Mouse (Mus musculus) heart, postnatal 0 days (tissue): ENCODE data around the gene Ncaph. TPM values are rescaled to one million over a fixed set of nuclear protein-coding genes. Genes with fewer than 3 reads are reported as not detected.
"Not testable (repeated sequence)": the region's sequence is repeated elsewhere in the genome, so short reads cannot be mapped to it uniquely, and the experiment has no call there.

Experiments
- ATAC-seq: fragments of 200-750 bp; cut with Nextera tagmentation; 2 replicates; pipeline ENCODE4 v1.8.0; 2017; ENCODE audit warnings: low read depth, moderate number of reproducible peaks, moderate library complexity; ENCODE audit not compliant: insufficient read depth
- DNase-seq: peaks from one replicate; pipeline ENCODE4 v3.0.0-alpha.2; 2016; ENCODE audit warnings: low spot score
- H3K27ac ChIP-seq: fragments of 300-500 bp; sonication (generic); 2 replicates; pipeline ENCODE4 v1.5.1; 2014; ENCODE audit warnings: low read depth, mild to moderate bottlenecking
- H3K27me3 ChIP-seq: fragments of 300-500 bp; sonication (generic); 2 replicates; pipeline ENCODE4 v1.6.1; 2014; ENCODE audit warnings: low read length, mixed read lengths; ENCODE audit not compliant: control insufficient read depth, insufficient read depth
- H3K36me3 ChIP-seq: fragments of 300-500 bp; sonication (generic); replicated peaks from 2 replicates; pipeline ENCODE4 v1.6.1; 2014; ENCODE audit warnings: low read length, mixed read lengths; ENCODE audit not compliant: control insufficient read depth, insufficient read depth
- H3K4me1 ChIP-seq: fragments of 300-500 bp; sonication (generic); 2 replicates; pipeline ENCODE4 v1.6.1; 2014; ENCODE audit warnings: antibody characterized with exemption; ENCODE audit not compliant: control insufficient read depth, insufficient read depth
- H3K4me2 ChIP-seq: fragments of 300-500 bp; sonication (generic); 2 replicates; pipeline ENCODE4 v1.6.1; 2014; ENCODE audit warnings: low read depth, mild to moderate bottlenecking, low read length, moderate library complexity
- H3K4me3 ChIP-seq: fragments of 300-500 bp; sonication (generic); 2 replicates; pipeline ENCODE4 v1.5.1; 2014; ENCODE audit warnings: low read depth, low read length
- H3K9ac ChIP-seq: fragments of 300-500 bp; sonication (generic); replicated peaks from 2 replicates; pipeline ENCODE4 v1.6.1; 2014; ENCODE audit warnings: low read depth, low read length, mixed read lengths
- H3K9me3 ChIP-seq: fragments of 300-500 bp; sonication (generic); replicated peaks from 2 replicates; pipeline ENCODE4 v1.6.1; 2016; ENCODE audit warnings: low read length; ENCODE audit not compliant: control insufficient read depth
- CTCF ChIP-seq: IDR thresholded peaks from 2 replicates; pipeline ENCODE4 v1.5.1; 2016; ENCODE audit warnings: antibody characterized with exemption, control low read depth, low read depth
- EP300 ChIP-seq: IDR thresholded peaks from 2 replicates; pipeline ENCODE4 v1.6.1; 2016; ENCODE audit warnings: antibody characterized with exemption, low read depth
- WGBS: fragments of 180-500 bp; shearing (Covaris S2); extraction: QIAGEN DNeasy Blood & Tissue Kit; methylation state at CpG from one replicate; pipeline ENCODE4 v1.1.7; 2014; 5-methylcytosine and 5-hydroxymethylcytosine counted together
- polyA plus RNA-seq: library from polyadenylated mRNA; unstranded; fragments of >200 nt; fragmentation: Nextera tagmentation; extraction: Ambion mirVana; gene quantifications from 2 replicates; pipeline ENCODE4 v1.2.1, GENCODE M21; 2015
- total RNA-seq: library from RNA; depleted of rRNA; stranded (reverse); fragments of >200 nt; gene quantifications from 2 replicates; pipeline ENCODE4 v1.2.3, GENCODE M21; 2014; ENCODE audit warnings: low replicate concordance

The Ncaph gene
- total and polyA plus RNA-seq, 2 experiments from 2014 or later = 14.7 to 17.0 TPM

DNA sequence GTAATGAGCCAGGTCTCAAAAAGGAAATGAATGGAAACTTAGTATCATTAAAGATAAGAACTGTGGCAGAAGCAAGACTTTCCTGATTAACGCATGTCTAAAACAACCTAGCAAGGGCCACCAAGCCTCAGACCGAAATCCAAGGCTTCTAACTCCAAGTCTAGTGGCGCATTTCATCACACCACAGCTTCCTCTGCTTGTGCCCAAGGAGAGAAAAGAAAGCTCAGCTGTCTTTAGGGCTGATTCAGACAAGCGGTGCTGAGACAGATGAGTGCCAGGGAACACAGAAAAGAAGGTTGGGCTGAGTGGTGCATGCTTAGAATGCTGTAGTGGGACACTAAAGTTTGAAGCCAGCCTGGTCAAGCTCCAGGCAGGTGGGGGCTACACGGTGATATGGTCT lies 4.8 kb downstream of the Ncaph start:
- peaks cover 16% of the 10 kb centered on the region; the same call in 1 of the 2 replicates for H3K4me1 ChIP-seq
- no peaks in the 10 kb centered on the region for H3K9me3 ChIP-seq
- H3K4me3 ChIP-seq = no peak overlapping the region
- 64% methylated on average over 5 of the region's 5 CpGs for WGBS
- peaks cover 29% of the 10 kb centered on the region for H3K36me3 ChIP-seq
- no peak overlapping the region for H3K27ac ChIP-seq
- H3K27me3 ChIP-seq = no peaks in the 10 kb centered on the region
- DNase-seq (no peak), ATAC-seq (no peak)
- no peak overlapping the region for H3K4me2 ChIP-seq
- TF ChIP-seq CTCF (no peak), EP300 (no peak)
- no peak overlapping the region for H3K9ac ChIP-seq

DNA sequence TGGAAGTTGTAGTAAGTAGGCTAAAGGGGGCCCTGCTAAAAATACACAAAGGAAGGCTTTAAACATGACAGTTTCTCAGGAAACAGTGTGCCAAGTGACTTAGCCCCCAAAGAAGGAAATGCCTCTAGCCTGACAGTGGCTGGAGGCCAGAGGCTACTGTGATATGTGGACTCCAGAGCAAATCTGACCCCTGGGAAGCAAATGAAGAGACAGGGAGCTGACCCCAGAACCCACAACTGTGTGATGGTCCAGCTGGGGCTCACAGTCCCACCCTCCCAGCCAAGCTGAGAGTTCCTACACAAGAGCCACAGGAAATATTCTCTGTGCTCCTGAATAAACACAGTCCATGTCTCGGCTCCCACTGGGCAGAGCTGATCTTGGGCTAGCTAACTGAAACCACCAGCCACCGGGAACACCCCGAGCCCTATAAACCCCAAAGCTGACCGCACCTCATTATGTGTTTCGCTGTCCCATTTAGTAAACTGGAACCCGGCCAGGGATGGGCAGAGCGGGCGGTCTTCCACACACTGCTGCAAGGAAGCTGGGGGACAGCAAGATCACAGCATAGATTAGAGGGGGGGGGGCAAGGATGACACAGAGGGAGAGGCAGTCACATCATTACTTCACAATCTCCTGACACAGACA lies 12.0 kb downstream of the Ncaph start:
- Histone ChIP-seq H3K27me3 (no peaks in the 10 kb centered on the region), H3K4me3 (no peak overlapping the region), H3K4me1 (no peaks in the 10 kb centered on the region), H3K27ac (peak overlapping the region; percentile 54), H3K9me3 (no peaks in the 10 kb centered on the region), H3K4me2 (peak overlapping the region; percentile 6; the same call in 1 of the 2 replicates), H3K36me3 (peaks cover 84% of the 10 kb centered on the region), H3K9ac (no peak overlapping the region)
- DNase-seq = no peak
- TF ChIP-seq EP300 (0 out of 2 replicates have a peak, but pooled peaks have one; percentile 43), CTCF (no peak)
- WGBS = 67% methylated on average over 8 of the region's 8 CpGs
- ATAC-seq = peak; percentile 56

DNA sequence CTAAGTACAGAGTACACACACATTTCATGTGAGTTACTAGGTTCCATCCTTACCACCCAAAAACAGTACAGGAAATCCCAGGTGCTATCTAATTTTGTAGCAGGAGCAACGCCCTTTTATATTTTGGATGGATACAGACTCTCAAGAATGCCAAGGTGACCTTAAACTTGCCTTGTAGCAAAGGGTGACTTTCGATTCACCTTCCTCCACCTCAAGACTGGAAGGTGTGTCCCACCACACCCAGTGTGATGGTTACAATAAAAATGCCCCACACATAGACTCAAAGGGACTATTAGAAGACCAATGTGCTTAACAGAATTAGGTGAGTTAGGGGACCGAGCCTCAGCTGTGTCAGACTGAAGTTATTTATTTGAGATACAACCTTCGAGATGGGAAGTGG lies 24.8 kb downstream of the Ncaph start:
- Histone ChIP-seq H3K4me1 (no peaks in the 10 kb centered on the region), H3K36me3 (peaks cover 77% of the 10 kb centered on the region), H3K9ac (no peak overlapping the region), H3K27ac (no peak overlapping the region), H3K27me3 (no peaks in the 10 kb centered on the region), H3K9me3 (no peaks in the 10 kb centered on the region), H3K4me2 (no peak overlapping the region), H3K4me3 (no peak overlapping the region)
- 86% methylated on average over 4 of the region's 4 CpGs for WGBS
- ATAC-seq (no peak), DNase-seq (no peak)
- TF ChIP-seq CTCF = no peak
- no peak for TF ChIP-seq EP300

DNA sequence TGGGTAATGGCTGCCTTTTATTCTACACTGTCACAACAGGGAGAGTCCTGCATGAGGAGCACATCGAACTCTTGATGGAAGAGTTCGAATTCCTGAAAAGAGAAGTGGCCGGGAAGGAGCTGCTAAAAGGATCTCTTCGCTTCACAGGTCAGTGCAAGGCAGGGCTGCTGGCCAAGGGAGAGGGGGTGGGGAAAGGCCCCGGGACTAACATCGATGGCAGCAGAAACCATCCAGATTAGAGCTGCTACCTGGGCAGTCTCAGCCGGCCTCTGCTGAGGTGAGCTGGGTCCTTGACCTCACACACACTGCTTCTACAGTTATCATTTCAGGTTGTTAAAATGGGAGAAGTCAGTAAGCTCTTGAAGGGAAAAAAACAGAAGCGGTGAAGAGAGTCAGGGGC lies 41.8 kb downstream of the Ncaph start:
- Histone ChIP-seq H3K27ac (no peak overlapping the region), H3K4me2 (no peak overlapping the region), H3K36me3 (peaks cover 8% of the 10 kb centered on the region; the same call in 1 of the 2 replicates), H3K4me3 (no peak overlapping the region), H3K27me3 (no peaks in the 10 kb centered on the region), H3K4me1 (no peaks in the 10 kb centered on the region), H3K9me3 (no peaks in the 10 kb centered on the region), H3K9ac (no peak overlapping the region)
- no peak for DNase-seq
- TF ChIP-seq CTCF (no peak), EP300 (no peak)
- WGBS = 50% methylated on average over 8 of the region's 8 CpGs
- ATAC-seq = no peak

DNA sequence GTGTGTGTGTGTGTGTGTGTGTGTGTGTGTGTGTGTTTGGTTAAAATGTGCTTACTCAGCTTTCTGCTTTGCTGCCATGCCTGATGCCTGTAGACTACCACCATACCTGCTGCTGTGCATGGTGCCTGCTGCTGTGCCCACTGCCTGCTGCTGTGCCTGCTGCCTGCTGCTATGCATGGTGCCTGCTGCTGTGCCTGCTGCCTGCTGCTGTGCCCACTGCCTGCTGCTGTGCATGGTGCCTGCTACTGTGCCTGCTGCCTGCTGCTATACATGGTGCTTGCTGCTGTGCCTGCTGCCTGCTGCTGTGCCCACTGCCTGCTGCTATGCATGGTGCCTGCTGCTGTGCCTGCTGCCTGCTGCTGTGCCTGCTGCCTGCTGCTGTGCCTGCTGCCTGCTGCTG lies 43.6 kb downstream of the Ncaph start:
- not testable (repeated sequence) for H3K27me3 ChIP-seq, H3K27ac ChIP-seq, H3K4me3 ChIP-seq, ATAC-seq, H3K9ac ChIP-seq, H3K4me1 ChIP-seq, DNase-seq, H3K4me2 ChIP-seq, H3K9me3 ChIP-seq
- peaks cover 11% of the 10 kb centered on the region; the same call in 1 of the 2 replicates for H3K36me3 ChIP-seq

DNA sequence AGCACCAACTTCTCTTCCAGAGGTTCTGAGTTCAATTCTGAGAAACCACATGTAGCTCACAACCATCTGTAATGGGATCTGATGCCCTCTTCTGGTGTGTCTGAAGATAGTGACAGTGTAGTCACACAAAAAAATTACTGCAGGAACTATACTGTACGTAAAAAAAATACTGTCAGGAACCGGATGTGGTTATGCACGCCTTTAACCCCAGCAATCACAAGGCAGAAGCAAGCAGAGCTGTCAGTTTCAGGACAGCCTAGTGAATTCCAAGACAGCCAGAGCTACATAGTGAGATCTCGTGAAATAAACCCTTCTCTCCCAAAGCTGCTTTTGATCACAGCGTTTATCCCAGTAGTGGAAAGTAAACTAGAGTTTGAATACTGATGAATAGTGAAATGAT lies 47.5 kb downstream of the Ncaph start:
- Histone ChIP-seq H3K4me1 (no peaks in the 10 kb centered on the region), H3K27me3 (no peaks in the 10 kb centered on the region), H3K36me3 (peaks cover 7% of the 10 kb centered on the region; the same call in 1 of the 2 replicates), H3K9ac (no peak overlapping the region), H3K9me3 (no peaks in the 10 kb centered on the region), H3K27ac (no peak overlapping the region), H3K4me3 (no peak overlapping the region), H3K4me2 (no peak overlapping the region)
- ATAC-seq (no peak), DNase-seq (no peak)
- TF ChIP-seq CTCF (no peak), EP300 (no peak)
- 76% methylated on average over 5 of the region's 5 CpGs for WGBS
